Mouse (Mus musculus) neural tube, embryonic 14.5 days (tissue): ENCODE measurements at regions not wholly inside any gene's neighbourhood (a gene's known extent, or its start where the extent isn't known, plus 50 kb on each side); places are given as distances from the start of the nearest gene placed in this dataset.

ENCODE experiments used
- ATAC-seq: fragments of 200-750 bp; cut with Nextera tagmentation; 2 replicates; pipeline ENCODE4 v1.8.0; 2017; ENCODE audit warnings: low read depth, mild to moderate bottlenecking, moderate TSS enrichment, moderate library complexity
- H3K27ac ChIP-seq: fragments of 300-500 bp; sonication (generic); 2 replicates; pipeline ENCODE4 v1.5.1; 2014; ENCODE audit warnings: low read depth, mild to moderate bottlenecking, control low read depth, low read length, moderate library complexity, mixed read lengths
- H3K27me3 ChIP-seq: fragments of 300-500 bp; sonication (generic); 2 replicates; pipeline ENCODE4 v1.6.1; 2014; ENCODE audit warnings: low read length; ENCODE audit not compliant: control insufficient read depth, insufficient read depth
- H3K36me3 ChIP-seq: fragments of 300-500 bp; sonication (generic); 2 replicates; pipeline ENCODE4 v1.6.1; 2014; ENCODE audit warnings: low read length, mixed read lengths; ENCODE audit not compliant: control insufficient read depth, insufficient read depth
- H3K4me1 ChIP-seq: fragments of 300-500 bp; sonication (generic); 2 replicates; pipeline ENCODE4 v1.6.1; 2014; ENCODE audit warnings: low read length; ENCODE audit not compliant: control insufficient read depth, insufficient read depth
- H3K4me2 ChIP-seq: fragments of 300-500 bp; sonication (generic); 2 replicates; pipeline ENCODE4 v1.6.1; 2014; ENCODE audit warnings: mild to moderate bottlenecking, low read depth, low read length, control low read depth
- H3K4me3 ChIP-seq: fragments of 300-500 bp; sonication (generic); 2 replicates; pipeline ENCODE4 v1.5.1; 2014; ENCODE audit warnings: low read depth, low read length, control low read depth, mixed read lengths
- H3K9ac ChIP-seq: fragments of 300-500 bp; sonication (generic); replicated peaks from 2 replicates; pipeline ENCODE4 v1.6.1; 2014; ENCODE audit warnings: low read depth, mild to moderate bottlenecking, control low read depth, low read length, mixed read lengths
- H3K9me3 ChIP-seq: fragments of 300-500 bp; sonication (generic); 2 replicates; pipeline ENCODE4 v1.6.1; 2016; ENCODE audit warnings: low read length; ENCODE audit not compliant: control insufficient read depth
- WGBS: fragments of 180-500 bp; shearing (Covaris S2); extraction: QIAGEN DNeasy Blood & Tissue Kit; methylation state at CpG from one replicate; pipeline ENCODE4 v1.1.7; 2014; 5-methylcytosine and 5-hydroxymethylcytosine counted together

DNA sequence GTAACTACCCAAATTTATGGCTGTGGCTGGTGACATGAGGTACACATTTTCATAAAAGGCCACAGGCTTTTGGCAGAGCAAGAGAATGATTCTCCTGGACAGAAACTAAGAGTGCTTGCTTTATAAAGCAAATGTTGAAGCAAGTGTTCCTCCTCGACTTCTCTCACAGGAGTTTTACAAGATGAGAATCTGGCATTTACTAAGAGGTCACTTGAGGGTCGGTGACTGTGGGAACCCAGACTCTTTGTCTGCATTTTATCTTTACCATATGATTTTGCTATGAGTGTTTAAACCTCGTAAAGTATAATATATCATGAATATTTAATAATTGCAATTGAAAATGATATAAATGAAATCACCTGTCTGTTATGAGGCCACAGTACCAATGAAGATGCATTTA, 600.9 kb downstream of the Efna5 start:
- Histone ChIP-seq H3K4me3 (no peak overlapping the region), H3K36me3 (no peaks in the 10 kb centered on the region), H3K27me3 (no peaks in the 10 kb centered on the region), H3K9ac (no peak overlapping the region), H3K4me2 (no peak overlapping the region), H3K9me3 (no peaks in the 10 kb centered on the region), H3K27ac (no peak overlapping the region), H3K4me1 (no peaks in the 10 kb centered on the region)
- WGBS: 57% methylated on average over 3 of the region's 3 CpGs
- ATAC-seq: no peak

DNA sequence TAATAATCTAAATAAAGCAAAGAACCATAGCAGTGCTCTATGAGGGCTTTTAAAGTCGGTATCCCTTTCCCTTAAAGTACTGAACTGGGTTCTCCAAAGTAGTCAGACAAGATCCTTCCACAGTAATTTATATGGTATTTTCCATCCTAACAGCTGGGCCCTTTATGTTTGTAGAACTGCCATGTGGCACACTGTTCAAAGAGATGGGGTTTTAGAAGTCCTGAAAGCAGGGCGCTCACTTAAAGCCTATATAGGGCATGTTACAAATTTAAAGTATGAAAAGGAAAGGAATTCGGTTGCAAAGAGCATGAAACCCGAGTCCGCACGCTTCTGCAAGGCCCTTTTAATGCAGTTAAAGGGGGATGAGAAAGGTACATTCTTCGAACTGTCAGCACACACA, 609.7 kb downstream of the Efna5 start:
- H3K4me3 ChIP-seq: no peak overlapping the region
- H3K36me3 ChIP-seq: no peaks in the 10 kb centered on the region
- H3K4me2 ChIP-seq: no peak overlapping the region
- no peak overlapping the region for H3K27ac ChIP-seq
- no peaks in the 10 kb centered on the region for H3K9me3 ChIP-seq
- H3K9ac ChIP-seq: no peak overlapping the region
- ATAC-seq: no peak
- no peaks in the 10 kb centered on the region for H3K27me3 ChIP-seq
- H3K4me1 ChIP-seq: no peaks in the 10 kb centered on the region
- WGBS: 75% methylated on average over 7 of the region's 7 CpGs

DNA sequence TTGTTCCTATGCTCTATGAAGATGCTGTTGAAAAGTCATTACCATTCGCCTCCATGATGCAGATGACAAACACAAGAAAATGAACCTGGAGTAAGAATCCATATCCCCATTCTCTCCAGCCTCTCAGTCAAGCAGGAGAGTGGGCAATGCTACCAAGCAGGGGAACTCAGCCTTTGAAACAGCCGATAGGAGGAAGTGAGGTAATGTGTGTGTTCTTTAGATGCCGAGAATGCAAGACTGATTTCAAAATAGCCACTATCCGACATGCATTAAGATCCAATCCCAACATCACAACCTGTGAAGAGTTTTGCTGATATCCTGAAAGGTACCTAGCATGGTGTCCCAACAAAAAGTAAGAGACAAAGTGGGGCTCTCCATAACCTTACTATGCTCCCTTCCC, 611.8 kb downstream of the Efna5 start:
- H3K4me2 ChIP-seq: no peak overlapping the region
- no peaks in the 10 kb centered on the region for H3K27me3 ChIP-seq
- H3K36me3 ChIP-seq: no peaks in the 10 kb centered on the region
- H3K27ac ChIP-seq: no peak overlapping the region
- no peaks in the 10 kb centered on the region for H3K4me1 ChIP-seq
- no peak overlapping the region for H3K9ac ChIP-seq
- 95% methylated on average over 4 of the region's 4 CpGs for WGBS
- no peak for ATAC-seq
- H3K9me3 ChIP-seq: no peaks in the 10 kb centered on the region
- no peak overlapping the region for H3K4me3 ChIP-seq

DNA sequence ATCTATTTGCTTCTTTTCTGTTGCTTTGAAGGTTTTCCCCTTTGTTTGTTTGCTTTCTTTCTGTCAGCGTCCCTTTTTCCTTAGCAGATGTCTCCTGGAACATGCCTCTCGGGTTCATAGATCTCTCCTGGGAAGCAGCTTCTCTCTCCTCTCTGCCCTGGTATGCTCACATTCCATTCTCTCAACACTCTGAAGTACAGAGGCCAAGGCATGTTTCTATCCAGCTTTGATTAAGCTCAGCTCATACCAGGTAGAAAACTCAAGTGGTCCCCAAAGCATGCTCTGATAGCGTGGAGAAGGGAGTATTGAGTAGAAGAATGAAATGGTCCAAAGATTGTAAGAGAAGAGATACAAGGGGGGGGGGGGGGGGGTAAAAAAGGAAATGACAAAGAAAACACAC, 627.7 kb downstream of the Efna5 start:
- no peak overlapping the region for H3K4me3 ChIP-seq
- H3K36me3 ChIP-seq: no peaks in the 10 kb centered on the region
- no peaks in the 10 kb centered on the region for H3K9me3 ChIP-seq
- no peak overlapping the region for H3K27ac ChIP-seq
- H3K4me1 ChIP-seq: no peaks in the 10 kb centered on the region
- no peak for ATAC-seq
- WGBS: 72% methylated on average over 3 of the region's 3 CpGs
- H3K4me2 ChIP-seq: no peak overlapping the region
- no peak overlapping the region for H3K9ac ChIP-seq
- H3K27me3 ChIP-seq: no peaks in the 10 kb centered on the region

- WGBS: 8% methylated on average over 3 of the region's 3 CpGs
These were observed 633.1 kb downstream of the Efna5 start for GRCm38 (mm10) chr17:62248011-62248410.

GRCm38 (mm10) chr17:62246650-62247049, 634.5 kb downstream of the Efna5 start:
- Histone ChIP-seq H3K9me3 (no peaks in the 10 kb centered on the region), H3K27ac (no peak overlapping the region), H3K4me3 (no peak overlapping the region), H3K4me2 (no peak overlapping the region), H3K4me1 (no peaks in the 10 kb centered on the region), H3K27me3 (no peaks in the 10 kb centered on the region), H3K36me3 (no peaks in the 10 kb centered on the region), H3K9ac (no peak overlapping the region)
- no peak for ATAC-seq
- WGBS: 25% methylated on average over 4 of the region's 4 CpGs

More at GRCm38 (mm10) chr17:62248011-62248410, 633.1 kb downstream of the Efna5 start:
- Histone ChIP-seq H3K36me3 (no peaks in the 10 kb centered on the region), H3K4me3 (no peak overlapping the region), H3K27ac (no peak overlapping the region), H3K9ac (no peak overlapping the region), H3K4me1 (no peaks in the 10 kb centered on the region), H3K27me3 (no peaks in the 10 kb centered on the region), H3K4me2 (no peak overlapping the region), H3K9me3 (no peaks in the 10 kb centered on the region)
- no peak for ATAC-seq

GRCm38 (mm10) chr17:62230939-62231338, 650.2 kb downstream of the Efna5 start:
- Histone ChIP-seq H3K27ac (no peak overlapping the region), H3K4me3 (no peak overlapping the region), H3K4me2 (no peak overlapping the region), H3K9ac (no peak overlapping the region), H3K27me3 (no peaks in the 10 kb centered on the region), H3K36me3 (no peaks in the 10 kb centered on the region), H3K4me1 (no peaks in the 10 kb centered on the region), H3K9me3 (no peaks in the 10 kb centered on the region)
- ATAC-seq: no peak

DNA sequence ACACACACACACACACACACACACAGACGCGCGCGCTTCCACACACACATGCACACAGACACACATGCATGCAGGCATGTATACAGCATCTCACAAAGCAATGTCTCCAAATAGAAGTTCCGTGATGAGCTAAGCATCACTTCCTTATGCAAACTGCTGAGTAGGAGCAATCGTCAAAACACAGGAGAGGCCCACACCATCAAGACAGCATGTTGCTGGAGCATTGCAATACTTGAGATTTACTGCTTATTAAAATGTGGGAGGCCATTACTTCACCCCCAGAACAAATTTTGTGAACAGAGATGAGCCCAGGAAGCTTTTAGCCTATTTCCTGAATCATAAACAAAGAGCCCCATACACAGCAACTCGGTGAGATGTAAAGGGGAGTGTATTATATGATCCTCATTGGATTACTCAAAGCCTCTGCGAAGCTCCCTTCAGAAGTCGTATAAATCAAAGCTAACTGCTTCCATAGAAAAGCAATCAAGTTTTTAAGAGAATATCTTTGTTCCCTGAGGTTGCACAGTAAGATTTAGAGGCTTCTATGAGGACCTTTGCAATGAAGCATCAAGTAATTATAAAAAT, 670.6 kb downstream of the Efna5 start:
- Histone ChIP-seq H3K36me3 (no peaks in the 10 kb centered on the region), H3K4me3 (no peak overlapping the region), H3K27ac (no peak overlapping the region), H3K27me3 (no peaks in the 10 kb centered on the region), H3K9me3 (no peaks in the 10 kb centered on the region), H3K4me1 (no peaks in the 10 kb centered on the region), H3K4me2 (no peak overlapping the region), H3K9ac (no peak overlapping the region)
- ATAC-seq: peak; percentile 61; the same call in 1 of the 2 replicates
- 65% methylated on average over 9 of the region's 9 CpGs for WGBS

- Histone ChIP-seq H3K4me2 (no peak overlapping the region), H3K9me3 (no peaks in the 10 kb centered on the region), H3K27me3 (no peaks in the 10 kb centered on the region), H3K4me1 (no peaks in the 10 kb centered on the region), H3K27ac (no peak overlapping the region), H3K36me3 (no peaks in the 10 kb centered on the region), H3K4me3 (no peak overlapping the region), H3K9ac (no peak overlapping the region)
- ATAC-seq: no peak
- WGBS: 87% methylated on average over 2 of the region's 2 CpGs
These were observed 678.5 kb downstream of the Efna5 start for GRCm38 (mm10) chr17:62202658-62203057.
